Mouse (Mus musculus) small intestine, adult 2 months (tissue): ENCODE data around the gene Ms4a13.

Experiments
- CTCF ChIP-seq: fragments of 200-500 bp; IDR thresholded peaks from 2 replicates; pipeline ENCODE4 v1.5.1; 2012; ENCODE audit warnings: low read depth, mild to moderate bottlenecking, control low read depth, inconsistent platforms, low read length, moderate library complexity, mixed read lengths; ENCODE audit not compliant: insufficient replicate concordance, insufficient read length; ENCODE audit errors: extremely low read depth
- POLR2A ChIP-seq: fragments of 200-500 bp; IDR thresholded peaks from 2 replicates; pipeline ENCODE4 v1.6.1; 2012; ENCODE audit warnings: low read depth, mild to moderate bottlenecking, control low read depth, inconsistent platforms, low read length, moderate library complexity

- no peak for TF ChIP-seq CTCF
- no peak for TF ChIP-seq POLR2A
Observed at GRCm38 (mm10) chr19:11235820-11236219, 39.3 kb upstream of the Ms4a13 start.
